Mouse (Mus musculus): Measurements from ENCODE around the gene Eif4e. TPM values are rescaled to one million over a fixed set of nuclear protein-coding genes. Genes with fewer than 3 reads are reported as not detected.

Eif4e gene
- polyA plus RNA-seq, 1 experiment from 2014 or later, result 240 TPM

DNA sequence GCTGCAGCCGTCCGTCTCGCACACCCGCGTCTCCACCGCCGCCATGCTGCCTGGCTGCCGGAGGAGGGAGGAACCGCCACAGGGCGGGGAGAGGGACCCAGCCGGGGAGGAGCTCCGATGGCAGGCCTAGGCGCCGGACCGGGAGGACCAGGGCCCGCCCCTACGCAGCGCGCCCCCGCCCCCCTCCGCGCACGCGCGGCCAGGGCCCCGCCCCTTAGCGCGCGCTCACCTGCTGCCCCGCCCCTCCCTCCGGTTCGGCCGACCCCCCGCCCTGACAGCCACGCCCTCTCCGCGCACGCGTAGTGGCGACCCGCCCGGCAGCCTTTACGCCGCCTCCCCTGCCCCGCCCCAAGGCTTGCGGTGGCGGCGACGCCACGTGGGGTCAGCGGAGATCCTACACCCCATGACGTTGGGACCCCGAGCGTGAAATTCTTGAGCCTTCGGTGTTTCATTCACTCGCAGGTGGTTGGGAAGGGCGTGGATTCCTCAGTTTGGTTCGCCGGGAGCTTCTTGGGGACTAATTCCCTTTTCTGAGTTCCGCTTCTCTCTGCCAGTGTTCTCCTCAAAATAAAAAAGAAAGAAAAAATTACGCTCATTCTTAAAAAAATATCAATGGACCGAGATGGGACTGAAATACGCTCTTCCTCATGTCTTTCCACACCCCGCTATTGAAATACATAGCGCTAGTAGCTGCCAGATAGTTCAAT lies 36.5 kb upstream of the Eif4e start, which contains the start of gene Metap1:
TSS of gene Metap1 (minus strand) at position 189 of the 707 bp plus-strand sequence.
- WGBS, result under 1% methylated on average over 46 of the region's 65 CpGs
- peak; percentile 99 for ATAC-seq (replicated peaks; ENCODE audit: low FRiP score, low read depth)
- Histone ChIP-seq H3K9ac (ENCODE audit: low read depth, low read length) (peak within 1 kb of the TSS; percentile 88), H3K4me1 (replicated peaks; ENCODE audit: insufficient read depth, low read length) (0 out of 2 replicates have a peak, but pooled peaks cover 8% of the 10 kb centered on the region), H3K27ac (peak within 1 kb of the TSS; percentile 84), H3K4me2 (ENCODE audit: low read length) (peak within 1 kb of the TSS; percentile 58), H3K9me3 (replicated peaks; ENCODE audit: low read length) (no peaks in the 10 kb centered on the region), H3K27me3 (ENCODE audit: insufficient read depth, low read length) (no peaks in the 10 kb centered on the region), H3K4me3 (replicated peaks; ENCODE audit: low read depth, low read length) (peak within 1 kb of the TSS; percentile 96), H3K36me3 (ENCODE audit: insufficient read depth, low read length) (no peaks in the 10 kb centered on the region)
- 0 out of 2 replicates have a peak, but pooled peaks have one; percentile 27 for TF ChIP-seq CTCF (IDR thresholded peaks at IDR 0.05; ENCODE audit: low read depth)
- DNase-seq (ENCODE audit: low spot score), result peak; percentile 96

DNA sequence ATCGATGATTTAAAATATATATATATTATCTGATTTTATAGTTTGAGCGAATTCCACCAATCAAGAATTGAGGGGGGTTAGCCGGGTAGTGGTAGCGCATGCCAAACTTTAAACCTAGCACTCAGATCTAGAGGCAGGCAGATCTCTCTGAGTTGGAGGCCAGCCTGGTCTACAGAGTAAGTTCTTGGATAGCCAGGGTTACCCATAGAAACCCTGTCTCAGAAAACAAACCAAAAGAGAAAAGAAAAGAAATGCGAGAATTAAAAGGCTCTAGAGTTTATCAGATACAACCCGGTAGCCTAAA lies 36.0 kb upstream of the Eif4e start:
- 21% methylated on average over 6 of the region's 6 CpGs for WGBS
- Histone ChIP-seq H3K9ac (ENCODE audit: low read depth, low read length) (peak overlapping the region; percentile 43; the same call in 1 of the 2 replicates), H3K27ac (no peak overlapping the region), H3K4me3 (replicated peaks; ENCODE audit: low read depth, low read length) (peak overlapping the region; percentile 96), H3K9me3 (replicated peaks; ENCODE audit: low read length) (no peaks in the 10 kb centered on the region), H3K27me3 (ENCODE audit: insufficient read depth, low read length) (no peaks in the 10 kb centered on the region), H3K36me3 (ENCODE audit: insufficient read depth, low read length) (no peaks in the 10 kb centered on the region), H3K4me2 (ENCODE audit: low read length) (peak overlapping the region; percentile 57), H3K4me1 (replicated peaks; ENCODE audit: insufficient read depth, low read length) (0 out of 2 replicates have a peak, but pooled peaks cover 8% of the 10 kb centered on the region)
- ATAC-seq (replicated peaks; ENCODE audit: low FRiP score, low read depth), result no peak
- TF ChIP-seq CTCF (IDR thresholded peaks at IDR 0.05; ENCODE audit: low read depth), result no peak
- DNase-seq (ENCODE audit: low spot score), result no peak

DNA sequence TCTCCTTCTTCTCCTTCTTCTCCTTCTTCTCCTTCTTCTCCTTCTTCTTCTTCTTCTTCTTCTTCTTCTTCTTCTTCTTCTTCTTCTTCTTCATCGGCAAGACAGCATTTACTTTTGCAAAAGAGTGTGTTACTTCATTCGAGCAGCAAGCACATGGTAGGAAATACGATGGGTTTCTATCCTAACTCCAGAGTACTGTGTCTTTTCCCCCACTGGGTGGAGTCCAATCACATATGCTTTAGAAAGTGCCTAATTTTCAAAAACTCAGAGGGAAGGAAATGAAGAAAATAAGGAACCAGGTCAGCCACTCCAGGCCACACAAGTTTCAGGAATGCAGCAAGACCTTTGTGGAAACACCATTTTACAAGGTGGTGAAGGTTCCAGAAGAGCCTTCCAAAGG lies 32.3 kb upstream of the Eif4e start:
- Histone ChIP-seq H3K4me3 (replicated peaks; ENCODE audit: low read depth, low read length) (no peak overlapping the region), H3K9ac (ENCODE audit: low read depth, low read length) (no peak overlapping the region), H3K4me2 (ENCODE audit: low read length) (no peak overlapping the region), H3K36me3 (ENCODE audit: insufficient read depth, low read length) (no peaks in the 10 kb centered on the region), H3K4me1 (replicated peaks; ENCODE audit: insufficient read depth, low read length) (no peaks in the 10 kb centered on the region), H3K27me3 (ENCODE audit: insufficient read depth, low read length) (no peaks in the 10 kb centered on the region), H3K27ac (no peak overlapping the region), H3K9me3 (replicated peaks; ENCODE audit: low read length) (no peaks in the 10 kb centered on the region)
- ATAC-seq (replicated peaks; ENCODE audit: low FRiP score, low read depth) (no peak), DNase-seq (ENCODE audit: low spot score) (no peak)
- 76% methylated on average over 3 of the region's 3 CpGs for WGBS
- peak; percentile 28; the same call in 1 of the 2 replicates for TF ChIP-seq CTCF (IDR thresholded peaks at IDR 0.05; ENCODE audit: low read depth)

DNA sequence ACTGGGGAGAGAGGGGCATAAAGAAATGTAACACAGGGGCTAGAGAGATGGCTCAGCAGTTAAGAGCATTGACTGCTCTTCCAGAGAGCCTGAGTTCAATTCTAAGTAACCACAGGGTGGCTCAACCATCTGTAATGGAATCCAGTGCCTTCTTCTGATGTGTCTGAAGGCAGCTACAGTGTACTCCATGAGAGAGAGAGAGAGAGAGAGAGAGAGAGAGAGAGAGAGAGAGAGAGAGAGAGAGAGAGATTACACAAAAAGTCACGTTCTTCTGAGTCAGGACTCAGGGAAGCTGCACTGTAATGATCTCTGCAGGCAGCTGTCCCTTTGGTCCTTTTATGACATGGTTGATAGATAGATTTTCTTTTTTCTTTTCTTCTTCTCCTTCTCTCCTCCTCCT lies 31.4 kb upstream of the Eif4e start:
- Histone ChIP-seq H3K4me3 (replicated peaks; ENCODE audit: low read depth, low read length) (no peak overlapping the region), H3K4me2 (ENCODE audit: low read length) (no peak overlapping the region), H3K27me3 (ENCODE audit: insufficient read depth, low read length) (no peaks in the 10 kb centered on the region), H3K36me3 (ENCODE audit: insufficient read depth, low read length) (no peaks in the 10 kb centered on the region), H3K9ac (ENCODE audit: low read depth, low read length) (no peak overlapping the region), H3K4me1 (replicated peaks; ENCODE audit: insufficient read depth, low read length) (no peaks in the 10 kb centered on the region), H3K9me3 (replicated peaks; ENCODE audit: low read length) (no peaks in the 10 kb centered on the region), H3K27ac (no peak overlapping the region)
- WGBS, result 27% methylated on average over 1 of the region's 1 CpGs
- no peak for ATAC-seq (replicated peaks; ENCODE audit: low FRiP score, low read depth)
- no peak for DNase-seq (ENCODE audit: low spot score)
- TF ChIP-seq CTCF (IDR thresholded peaks at IDR 0.05; ENCODE audit: low read depth), result no peak

DNA sequence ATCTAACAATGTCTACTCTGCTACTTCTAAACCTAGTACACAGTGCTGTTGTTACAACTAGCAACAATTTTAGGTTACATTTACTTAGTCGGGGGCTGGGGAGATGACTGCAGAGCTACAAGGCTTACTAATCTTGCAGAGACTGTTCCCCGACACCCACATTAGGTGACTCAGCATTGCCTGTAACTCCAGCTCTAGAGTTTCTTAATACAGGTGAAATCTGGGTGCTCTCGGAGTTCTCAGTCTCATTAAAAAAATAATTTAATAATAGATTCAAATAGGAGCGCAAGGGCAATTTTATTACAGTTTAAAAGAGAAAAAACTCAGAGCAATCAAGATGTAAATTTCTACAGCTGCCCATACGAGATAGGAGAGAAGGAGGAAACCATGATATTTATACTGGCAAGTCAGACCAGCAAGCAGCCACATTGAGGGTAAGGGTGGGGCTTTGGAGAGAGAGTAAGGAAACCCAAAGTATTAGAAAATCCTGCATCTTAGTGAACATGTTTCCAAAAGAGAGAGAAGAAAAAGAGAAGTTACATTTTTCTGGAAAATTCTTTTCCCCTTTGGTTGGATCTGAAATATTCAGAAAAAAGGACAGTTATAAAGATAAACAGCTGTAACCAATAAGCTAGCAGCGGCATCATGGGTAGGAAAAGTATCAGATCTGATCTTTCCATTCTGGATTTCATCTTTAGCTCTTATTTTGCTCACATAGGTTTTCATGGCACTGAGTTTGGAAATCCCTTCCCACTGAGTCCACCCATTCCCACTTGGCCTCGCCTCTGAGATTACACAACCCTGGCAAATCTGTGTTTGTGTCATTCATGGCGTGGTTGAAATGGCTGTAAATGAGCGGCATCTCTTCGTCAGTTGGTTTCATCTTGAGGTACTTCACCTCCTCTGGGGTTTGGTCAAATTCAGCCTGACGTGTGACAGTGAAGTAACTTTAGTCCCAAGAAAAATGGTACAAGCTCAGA lies 30.5 kb upstream of the Eif4e start:
- H3K9me3 ChIP-seq (replicated peaks; ENCODE audit: low read length), result no peaks in the 10 kb centered on the region
- no peak overlapping the region for H3K27ac ChIP-seq
- H3K4me1 ChIP-seq (replicated peaks; ENCODE audit: insufficient read depth, low read length), result no peaks in the 10 kb centered on the region
- H3K36me3 ChIP-seq (ENCODE audit: insufficient read depth, low read length), result no peaks in the 10 kb centered on the region
- DNase-seq (ENCODE audit: low spot score) (no peak), ATAC-seq (replicated peaks; ENCODE audit: low FRiP score, low read depth) (no peak)
- no peak overlapping the region for H3K4me2 ChIP-seq (ENCODE audit: low read length)
- H3K9ac ChIP-seq (ENCODE audit: low read depth, low read length), result no peak overlapping the region
- no peak overlapping the region for H3K4me3 ChIP-seq (replicated peaks; ENCODE audit: low read depth, low read length)
- no peaks in the 10 kb centered on the region for H3K27me3 ChIP-seq (ENCODE audit: insufficient read depth, low read length)
- 79% methylated on average over 11 of the region's 11 CpGs for WGBS
- no peak for TF ChIP-seq CTCF (IDR thresholded peaks at IDR 0.05; ENCODE audit: low read depth)

DNA sequence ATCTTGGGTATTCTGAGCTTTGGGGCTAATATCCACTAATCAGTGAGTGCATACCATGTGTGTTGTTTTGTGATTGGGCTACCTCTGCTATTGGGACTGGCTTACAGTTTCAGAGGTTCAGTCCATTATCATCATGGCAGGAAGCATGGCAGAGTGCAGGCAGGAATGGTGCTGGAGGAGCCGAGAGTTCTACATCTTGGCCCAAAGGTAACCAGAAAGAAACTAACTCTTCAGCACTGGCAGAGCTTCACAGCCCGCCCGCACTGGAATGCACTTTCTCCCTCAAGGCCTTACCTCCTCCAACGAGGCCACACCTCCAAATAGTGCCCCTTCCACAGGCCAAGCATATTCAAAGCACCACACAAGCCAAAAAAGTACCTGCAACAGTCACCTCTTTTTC lies 27.2 kb upstream of the Eif4e start:
- Histone ChIP-seq H3K4me2 (ENCODE audit: low read length) (no peak overlapping the region), H3K9me3 (replicated peaks; ENCODE audit: low read length) (no peaks in the 10 kb centered on the region), H3K9ac (ENCODE audit: low read depth, low read length) (no peak overlapping the region), H3K27ac (no peak overlapping the region), H3K27me3 (ENCODE audit: insufficient read depth, low read length) (no peaks in the 10 kb centered on the region), H3K4me1 (replicated peaks; ENCODE audit: insufficient read depth, low read length) (no peaks in the 10 kb centered on the region), H3K36me3 (ENCODE audit: insufficient read depth, low read length) (no peaks in the 10 kb centered on the region), H3K4me3 (replicated peaks; ENCODE audit: low read depth, low read length) (no peak overlapping the region)
- TF ChIP-seq CTCF (IDR thresholded peaks at IDR 0.05; ENCODE audit: low read depth), result no peak
- ATAC-seq (replicated peaks; ENCODE audit: low FRiP score, low read depth) (no peak), DNase-seq (ENCODE audit: low spot score) (no peak)
- WGBS, result 61% methylated on average over 4 of the region's 4 CpGs
